Mouse (Mus musculus) erythroblast, embryonic 14.5 days (primary cell): ENCODE measurements around the gene Pdss2. TPM values are rescaled to one million over a fixed set of nuclear protein-coding genes. Genes with fewer than 3 reads are reported as not detected.
"Not testable (repeated sequence)": the region's sequence is repeated elsewhere in the genome, so short reads cannot be mapped to it uniquely, and the experiment has no call there.

Experiments
- H3K27me3 ChIP-seq: 2 replicates; pipeline ENCODE4 v1.6.1; 2012; ENCODE audit warnings: inconsistent platforms; ENCODE audit not compliant: control insufficient read depth
- H3K36me3 ChIP-seq: 2 replicates; pipeline ENCODE4 v1.6.1; 2012; ENCODE audit warnings: mild to moderate bottlenecking, inconsistent platforms; ENCODE audit not compliant: control insufficient read depth
- H3K4me1 ChIP-seq: 2 replicates; pipeline ENCODE4 v1.6.1; 2012; ENCODE audit warnings: inconsistent platforms; ENCODE audit not compliant: control insufficient read depth
- H3K4me3 ChIP-seq: replicated peaks from 2 replicates; pipeline ENCODE3; 2012; ENCODE audit warnings: moderate library complexity, mild to moderate bottlenecking, inconsistent platforms
- H3K9me3 ChIP-seq: 2 replicates; pipeline ENCODE4 v1.6.1; 2012; ENCODE audit warnings: low read length, inconsistent platforms, mixed read lengths; ENCODE audit not compliant: control insufficient read depth
- GATA1 ChIP-seq: IDR thresholded peaks from 2 replicates; pipeline ENCODE4 v1.6.1; 2012; ENCODE audit warnings: low read length, inconsistent platforms, mixed read lengths
- TAL1 ChIP-seq: IDR thresholded peaks from 3 replicates; pipeline ENCODE4 v1.6.1; 2012; ENCODE audit warnings: low read length, inconsistent platforms, mixed read lengths
- polyA plus RNA-seq: library from polyadenylated mRNA; stranded (reverse); fragments of >175 nt; gene quantifications from 2 replicates; pipeline ENCODE4 v1.2.3, GENCODE M21; 2012

Pdss2 gene
- polyA plus RNA-seq, 1 experiment: 0.46 TPM

GRCm38 (mm10) chr10:43406107-43406506 lies 184.8 kb downstream of the Pdss2 start:
- Histone ChIP-seq H3K4me3 (no peak overlapping the region), H3K36me3 (no peaks in the 10 kb centered on the region), H3K9me3 (no peaks in the 10 kb centered on the region), H3K27me3 (no peaks in the 10 kb centered on the region), H3K4me1 (no peaks in the 10 kb centered on the region)
- TF ChIP-seq TAL1: no peak
- TF ChIP-seq GATA1: no peak

GRCm38 (mm10) chr10:43406885-43407284 lies 185.6 kb downstream of the Pdss2 start:
- Histone ChIP-seq H3K4me3 (no peak overlapping the region), H3K27me3 (no peaks in the 10 kb centered on the region), H3K4me1 (no peaks in the 10 kb centered on the region), H3K36me3 (no peaks in the 10 kb centered on the region), H3K9me3 (no peaks in the 10 kb centered on the region)
- TF ChIP-seq TAL1: no peak
- TF ChIP-seq GATA1: no peak

GRCm38 (mm10) chr10:43409506-43410230 lies 188.4 kb downstream of the Pdss2 start:
- TF ChIP-seq TAL1: no peak
- Histone ChIP-seq H3K4me3 (no peak overlapping the region), H3K27me3 (no peaks in the 10 kb centered on the region)

GRCm38 (mm10) chr10:43411164-43411563 lies 189.9 kb downstream of the Pdss2 start:
- not testable (repeated sequence) for H3K9me3 ChIP-seq, H3K4me1 ChIP-seq, H3K27me3 ChIP-seq, H3K36me3 ChIP-seq, H3K4me3 ChIP-seq

More at GRCm38 (mm10) chr10:43409506-43410230, 188.4 kb downstream of the Pdss2 start:
- H3K36me3 ChIP-seq: no peaks in the 10 kb centered on the region
- H3K4me1 ChIP-seq: no peaks in the 10 kb centered on the region
- no peaks in the 10 kb centered on the region for H3K9me3 ChIP-seq

GRCm38 (mm10) chr10:43417346-43417745 lies 196.1 kb downstream of the Pdss2 start:
- Histone ChIP-seq H3K27me3 (no peaks in the 10 kb centered on the region), H3K4me1 (no peaks in the 10 kb centered on the region), H3K4me3 (no peak overlapping the region), H3K9me3 (no peaks in the 10 kb centered on the region), H3K36me3 (peaks cover 2% of the 10 kb centered on the region)
- TF ChIP-seq TAL1: no peak
- no peak for TF ChIP-seq GATA1

GRCm38 (mm10) chr10:43420660-43421413 lies 199.6 kb downstream of the Pdss2 start:
- Histone ChIP-seq H3K4me3 (no peak overlapping the region), H3K9me3 (no peaks in the 10 kb centered on the region), H3K36me3 (no peaks in the 10 kb centered on the region; the same call in 1 of the 2 replicates), H3K4me1 (no peaks in the 10 kb centered on the region), H3K27me3 (no peaks in the 10 kb centered on the region)
- TF ChIP-seq GATA1: no peak
- TF ChIP-seq TAL1: no peak

GRCm38 (mm10) chr10:43422061-43422770 lies 200.9 kb downstream of the Pdss2 start:
- TF ChIP-seq GATA1 (no peak), TAL1 (no peak)
- no peaks in the 10 kb centered on the region for H3K9me3 ChIP-seq
- no peaks in the 10 kb centered on the region for H3K36me3 ChIP-seq
- H3K4me1 ChIP-seq: no peaks in the 10 kb centered on the region
- H3K27me3 ChIP-seq: no peaks in the 10 kb centered on the region
- H3K4me3 ChIP-seq: no peak overlapping the region

- H3K4me1 ChIP-seq: no peaks in the 10 kb centered on the region
- H3K9me3 ChIP-seq: no peaks in the 10 kb centered on the region
- TF ChIP-seq GATA1: no peak
- TF ChIP-seq TAL1: no peak
- H3K4me3 ChIP-seq: no peak overlapping the region
- no peaks in the 10 kb centered on the region for H3K36me3 ChIP-seq
- H3K27me3 ChIP-seq: no peaks in the 10 kb centered on the region
These were observed 203.3 kb downstream of the Pdss2 start for GRCm38 (mm10) chr10:43424545-43424944.

- Histone ChIP-seq H3K9me3 (no peaks in the 10 kb centered on the region), H3K36me3 (no peaks in the 10 kb centered on the region), H3K4me3 (no peak overlapping the region), H3K27me3 (no peaks in the 10 kb centered on the region), H3K4me1 (no peaks in the 10 kb centered on the region)
- TF ChIP-seq TAL1 (no peak), GATA1 (no peak)
These were observed 209.3 kb downstream of the Pdss2 start for GRCm38 (mm10) chr10:43430606-43431005.
